In genomic region chr8:86390715-86391114, GRCm38 (mm10) we compare ENCODE assay signal across 16 mouse cellular contexts.
A peak's percentile ranks its signal among the peaks of the same experiment; 100 is the strongest.
DNase-seq lines count a peak whose midpoint lies in the region; ATAC-seq lines count a peak whose summit lies in the region.
"Had no signal": no experiment of that assay in that cellular context is flagged by ENCODE, and none has a peak within 500 bp of the region (broad histone marks: within the 10 kb centered on the region; RNA-seq: fewer than 3 reads in every experiment).

No protein-coding gene starts in this region.

- H3K27ac ChIP-seq in embryonic facial prominence, embryonic 12.5 days: peak overlapping the region; percentile 58; the same call in 1 of the 2 replicates
- H3K27ac ChIP-seq in embryonic facial prominence, embryonic 10.5 days (replicated peaks): no peak overlapping the region
- H3K27ac ChIP-seq in forebrain, embryonic 14.5 days (ENCODE audit: low read depth, low read length): peak overlapping the region; percentile 81
- peak overlapping the region; percentile 86 for H3K27ac ChIP-seq in hindbrain, embryonic 16.5 days (ENCODE audit: low read depth, low read length)
- H3K27ac ChIP-seq in neural tube, embryonic 12.5 days: 0 out of 2 replicates have a peak overlapping the region, but pooled peaks have one; percentile 42
- H3K27ac ChIP-seq: heart, embryonic 15.5 days; intestine, embryonic 15.5 days; liver, embryonic 14.5 days had no signal

- no peak for DNase-seq in embryonic facial prominence, embryonic 10.5 days (ENCODE audit: low spot score)
- peak; percentile 12 for DNase-seq in forebrain, embryonic 14.5 days (ENCODE audit: low spot score)
- no peak for DNase-seq in kidney, adult 11 months
- DNase-seq in gastrocnemius, postnatal 14 days: no peak
- DNase-seq: cerebellum, adult 8-10 months; gastrocnemius, postnatal 36 days; kidney, postnatal 10 days; lung, postnatal 36 days; thymus, postnatal 36 days had no signal

- H3K36me3 ChIP-seq in embryonic facial prominence, embryonic 12.5 days: no peaks in the 10 kb centered on the region
- H3K36me3 ChIP-seq in embryonic facial prominence, embryonic 10.5 days (replicated peaks): no peaks in the 10 kb centered on the region
- no peaks in the 10 kb centered on the region for H3K36me3 ChIP-seq in forebrain, embryonic 14.5 days (ENCODE audit: control insufficient read depth, insufficient read depth, low read length)
- H3K36me3 ChIP-seq in hindbrain, embryonic 16.5 days (ENCODE audit: control insufficient read depth, insufficient read depth, low read length): no peaks in the 10 kb centered on the region
- no peaks in the 10 kb centered on the region for H3K36me3 ChIP-seq in neural tube, embryonic 12.5 days
- H3K36me3 ChIP-seq: heart, embryonic 15.5 days; intestine, embryonic 15.5 days had no signal

- no peak overlapping the region for H3K4me3 ChIP-seq in embryonic facial prominence, embryonic 12.5 days
- no peak overlapping the region for H3K4me3 ChIP-seq in embryonic facial prominence, embryonic 10.5 days
- no peak overlapping the region for H3K4me3 ChIP-seq in forebrain, embryonic 14.5 days (ENCODE audit: low read depth, low read length)
- no peak overlapping the region for H3K4me3 ChIP-seq in hindbrain, embryonic 16.5 days (ENCODE audit: low read length)
- H3K4me3 ChIP-seq in neural tube, embryonic 12.5 days: no peak overlapping the region
- H3K4me3 ChIP-seq: heart, embryonic 15.5 days; intestine, embryonic 15.5 days had no signal

- WGBS in embryonic facial prominence, embryonic 12.5 days: 88% methylated on average over 8 of the region's 8 CpGs
- 85% methylated on average over 8 of the region's 8 CpGs for WGBS in embryonic facial prominence, embryonic 10.5 days
- 68% methylated on average over 8 of the region's 8 CpGs for WGBS in forebrain, embryonic 14.5 days
- 76% methylated on average over 8 of the region's 8 CpGs for WGBS in hindbrain, embryonic 16.5 days
- 74% methylated on average over 8 of the region's 8 CpGs for WGBS in neural tube, embryonic 12.5 days

- ATAC-seq in embryonic facial prominence, embryonic 12.5 days (ENCODE audit: insufficient number of reproducible peaks, insufficient read depth, low FRiP score, low TSS enrichment): no peak
- ATAC-seq in forebrain, embryonic 14.5 days: no peak
- no peak for ATAC-seq in hindbrain, embryonic 16.5 days
- no peak for ATAC-seq in neural tube, embryonic 12.5 days (ENCODE audit: low FRiP score, low read depth)
- ATAC-seq in activated CD4-positive, CD25-positive, alpha-beta regulatory T cell, adult 4 months: no peak

- H3K4me1 ChIP-seq in embryonic facial prominence, embryonic 12.5 days: peaks cover 17% of the 10 kb centered on the region; the same call in 1 of the 2 replicates
- peaks cover 24% of the 10 kb centered on the region for H3K4me1 ChIP-seq in embryonic facial prominence, embryonic 10.5 days
- peaks cover 24% of the 10 kb centered on the region for H3K4me1 ChIP-seq in forebrain, embryonic 14.5 days (ENCODE audit: control insufficient read depth, insufficient read depth, low read length)
- peaks cover 19% of the 10 kb centered on the region for H3K4me1 ChIP-seq in hindbrain, embryonic 16.5 days (ENCODE audit: control insufficient read depth, insufficient read depth, low read depth, low read length)
- peaks cover 21% of the 10 kb centered on the region for H3K4me1 ChIP-seq in neural tube, embryonic 12.5 days
- H3K4me1 ChIP-seq: heart, embryonic 15.5 days; intestine, embryonic 15.5 days had no signal

- no peaks in the 10 kb centered on the region for H3K27me3 ChIP-seq in embryonic facial prominence, embryonic 12.5 days
- H3K27me3 ChIP-seq in embryonic facial prominence, embryonic 10.5 days (replicated peaks; ENCODE audit: low read depth, poor library complexity, severe bottlenecking): no peaks in the 10 kb centered on the region
- H3K27me3 ChIP-seq in forebrain, embryonic 14.5 days (replicated peaks; ENCODE audit: control insufficient read depth, insufficient read depth, low read length): 0 out of 2 replicates have a peak, but pooled peaks cover 3% of the 10 kb centered on the region
- H3K27me3 ChIP-seq in hindbrain, embryonic 16.5 days (replicated peaks; ENCODE audit: control insufficient read depth, insufficient read depth, low read length): no peaks in the 10 kb centered on the region
- H3K27me3 ChIP-seq in neural tube, embryonic 12.5 days (replicated peaks): no peaks in the 10 kb centered on the region
- H3K27me3 ChIP-seq: heart, embryonic 15.5 days; intestine, embryonic 15.5 days had no signal

- intact Hi-C loops in gastrocnemius, postnatal 14 days (cut with DNase I; ENCODE audit: low total_unique reads): no loop called here

- H3K9me3 ChIP-seq in embryonic facial prominence, embryonic 12.5 days: no peaks in the 10 kb centered on the region
- no peaks in the 10 kb centered on the region for H3K9me3 ChIP-seq in embryonic facial prominence, embryonic 10.5 days
- no peaks in the 10 kb centered on the region for H3K9me3 ChIP-seq in forebrain, embryonic 14.5 days (replicated peaks; ENCODE audit: control insufficient read depth, low read length)
- no peaks in the 10 kb centered on the region for H3K9me3 ChIP-seq in hindbrain, embryonic 16.5 days (ENCODE audit: control insufficient read depth, low read length)
- no peaks in the 10 kb centered on the region for H3K9me3 ChIP-seq in neural tube, embryonic 12.5 days
- H3K9me3 ChIP-seq: heart, embryonic 15.5 days; intestine, embryonic 15.5 days had no signal

- no peak overlapping the region for H3K9ac ChIP-seq in embryonic facial prominence, embryonic 12.5 days
- H3K9ac ChIP-seq in forebrain, embryonic 14.5 days (ENCODE audit: low read length): no peak overlapping the region
- H3K9ac ChIP-seq in hindbrain, embryonic 16.5 days (ENCODE audit: low read depth, low read length): no peak overlapping the region
- H3K9ac ChIP-seq in neural tube, embryonic 12.5 days: no peak overlapping the region
- H3K9ac ChIP-seq: heart, embryonic 15.5 days; intestine, embryonic 15.5 days; liver, embryonic 14.5 days had no signal

- H3K4me2 ChIP-seq in embryonic facial prominence, embryonic 12.5 days (replicated peaks): no peak overlapping the region
- H3K4me2 ChIP-seq in forebrain, embryonic 14.5 days (ENCODE audit: low read length): no peak overlapping the region
- no peak overlapping the region for H3K4me2 ChIP-seq in hindbrain, embryonic 16.5 days (ENCODE audit: low read length)
- no peak overlapping the region for H3K4me2 ChIP-seq in neural tube, embryonic 12.5 days (replicated peaks)
- H3K4me2 ChIP-seq: heart, embryonic 15.5 days; intestine, embryonic 15.5 days had no signal
